Mouse (Mus musculus): ENCODE results near the gene Farp1. TPM values are rescaled to one million over a fixed set of nuclear protein-coding genes. Genes with fewer than 3 reads are reported as not detected.
A peak's percentile ranks its signal among the peaks of the same experiment; 100 is the strongest.

Gene Farp1
- polyA plus RNA-seq, 1 experiment from 2014 or later = 36.8 TPM

- no peak overlapping the region for H3K9ac ChIP-seq
- TF ChIP-seq CTCF (IDR thresholded peaks at IDR 0.05; ENCODE audit: low read depth) = no peak
- no peak overlapping the region for H3K4me3 ChIP-seq (ENCODE audit: low read depth, low read length)
- H3K27me3 ChIP-seq (ENCODE audit: insufficient read depth, low read length) = no peaks in the 10 kb centered on the region
- peaks cover 46% of the 10 kb centered on the region for H3K4me1 ChIP-seq (ENCODE audit: insufficient read depth)
- no peak overlapping the region for H3K27ac ChIP-seq (ENCODE audit: low read depth)
- no peak for ATAC-seq (ENCODE audit: insufficient read depth)
- no peak for DNase-seq
- H3K9me3 ChIP-seq (ENCODE audit: low read depth, low read length) = no peaks in the 10 kb centered on the region
- H3K4me2 ChIP-seq = no peak overlapping the region
- 98% methylated on average over 5 of the region's 5 CpGs for WGBS
- no peaks in the 10 kb centered on the region for H3K36me3 ChIP-seq (ENCODE audit: insufficient read depth)
These were observed 22.8 kb downstream of the Farp1 start for GRCm38 (mm10) chr14:121057750-121058149.

GRCm38 (mm10) chr14:121058481-121058880 is 23.5 kb downstream of the Farp1 start:
- DNase-seq (no peak), ATAC-seq (ENCODE audit: insufficient read depth) (no peak)
- Histone ChIP-seq H3K36me3 (ENCODE audit: insufficient read depth) (no peaks in the 10 kb centered on the region), H3K27ac (ENCODE audit: low read depth) (no peak overlapping the region), H3K27me3 (ENCODE audit: insufficient read depth, low read length) (no peaks in the 10 kb centered on the region), H3K4me3 (ENCODE audit: low read depth, low read length) (no peak overlapping the region), H3K9me3 (ENCODE audit: low read depth, low read length) (no peaks in the 10 kb centered on the region), H3K4me1 (ENCODE audit: insufficient read depth) (peaks cover 43% of the 10 kb centered on the region), H3K9ac (no peak overlapping the region), H3K4me2 (no peak overlapping the region)
- TF ChIP-seq CTCF (IDR thresholded peaks at IDR 0.05; ENCODE audit: low read depth) = no peak
- 100% methylated on average over 1 of the region's 1 CpGs for WGBS

GRCm38 (mm10) chr14:121059266-121059665 is 24.3 kb downstream of the Farp1 start:
- 61% methylated on average over 10 of the region's 10 CpGs for WGBS
- Histone ChIP-seq H3K4me1 (ENCODE audit: insufficient read depth) (peaks cover 37% of the 10 kb centered on the region), H3K27ac (ENCODE audit: low read depth) (no peak overlapping the region), H3K9ac (no peak overlapping the region), H3K36me3 (ENCODE audit: insufficient read depth) (no peaks in the 10 kb centered on the region), H3K27me3 (ENCODE audit: insufficient read depth, low read length) (no peaks in the 10 kb centered on the region), H3K4me3 (ENCODE audit: low read depth, low read length) (no peak overlapping the region), H3K9me3 (ENCODE audit: low read depth, low read length) (no peaks in the 10 kb centered on the region), H3K4me2 (no peak overlapping the region)
- no peak for ATAC-seq (ENCODE audit: insufficient read depth)
- TF ChIP-seq CTCF (IDR thresholded peaks at IDR 0.05; ENCODE audit: low read depth) = no peak
- DNase-seq = peak; percentile 49

- Histone ChIP-seq H3K27ac (ENCODE audit: low read depth) (no peak overlapping the region), H3K36me3 (ENCODE audit: insufficient read depth) (peaks cover 3% of the 10 kb centered on the region; the same call in 1 of the 2 replicates), H3K4me1 (ENCODE audit: insufficient read depth) (peaks cover 38% of the 10 kb centered on the region), H3K9ac (no peak overlapping the region), H3K27me3 (ENCODE audit: insufficient read depth, low read length) (no peaks in the 10 kb centered on the region), H3K4me3 (ENCODE audit: low read depth, low read length) (no peak overlapping the region), H3K9me3 (ENCODE audit: low read depth, low read length) (no peaks in the 10 kb centered on the region), H3K4me2 (no peak overlapping the region)
- ATAC-seq (ENCODE audit: insufficient read depth) (no peak), DNase-seq (no peak)
- TF ChIP-seq CTCF (IDR thresholded peaks at IDR 0.05; ENCODE audit: low read depth) = no peak
- 56% methylated on average over 11 of the region's 11 CpGs for WGBS
These were observed 25.5 kb downstream of the Farp1 start for GRCm38 (mm10) chr14:121060484-121060883.

GRCm38 (mm10) chr14:121061686-121062085 is 26.7 kb downstream of the Farp1 start:
- peak overlapping the region; percentile 71 for H3K27ac ChIP-seq (ENCODE audit: low read depth)
- 52% methylated on average over 4 of the region's 4 CpGs for WGBS
- TF ChIP-seq CTCF (IDR thresholded peaks at IDR 0.05; ENCODE audit: low read depth) = no peak
- peaks cover 10% of the 10 kb centered on the region; the same call in 1 of the 2 replicates for H3K36me3 ChIP-seq (ENCODE audit: insufficient read depth)
- H3K9ac ChIP-seq = no peak overlapping the region
- DNase-seq (peak; percentile 27), ATAC-seq (ENCODE audit: insufficient read depth) (peak; percentile 8; the same call in 1 of the 2 replicates)
- no peaks in the 10 kb centered on the region for H3K27me3 ChIP-seq (ENCODE audit: insufficient read depth, low read length)
- H3K9me3 ChIP-seq (ENCODE audit: low read depth, low read length) = peaks cover 3% of the 10 kb centered on the region; the same call in 1 of the 2 replicates
- no peak overlapping the region for H3K4me3 ChIP-seq (ENCODE audit: low read depth, low read length)
- H3K4me1 ChIP-seq (ENCODE audit: insufficient read depth) = peaks cover 38% of the 10 kb centered on the region
- H3K4me2 ChIP-seq = peak overlapping the region; percentile 43; the same call in 1 of the 2 replicates

GRCm38 (mm10) chr14:121062238-121063082 is 27.5 kb downstream of the Farp1 start:
- Histone ChIP-seq H3K9me3 (ENCODE audit: low read depth, low read length) (peaks cover 3% of the 10 kb centered on the region; the same call in 1 of the 2 replicates), H3K27ac (ENCODE audit: low read depth) (peak overlapping the region; percentile 71), H3K4me2 (peak overlapping the region; percentile 43), H3K4me3 (ENCODE audit: low read depth, low read length) (no peak overlapping the region), H3K9ac (peak overlapping the region; percentile 20; the same call in 1 of the 2 replicates), H3K27me3 (ENCODE audit: insufficient read depth, low read length) (no peaks in the 10 kb centered on the region), H3K4me1 (ENCODE audit: insufficient read depth) (peaks cover 38% of the 10 kb centered on the region), H3K36me3 (ENCODE audit: insufficient read depth) (peaks cover 10% of the 10 kb centered on the region; the same call in 1 of the 2 replicates)
- ATAC-seq (ENCODE audit: insufficient read depth) (peak; percentile 93), DNase-seq (peak; percentile 92)
- no peak for TF ChIP-seq CTCF (IDR thresholded peaks at IDR 0.05; ENCODE audit: low read depth)
- 13% methylated on average over 14 of the region's 14 CpGs for WGBS

- H3K27me3 ChIP-seq (ENCODE audit: insufficient read depth, low read length) = no peaks in the 10 kb centered on the region
- H3K9me3 ChIP-seq (ENCODE audit: low read depth, low read length) = peaks cover 3% of the 10 kb centered on the region; the same call in 1 of the 2 replicates
- ATAC-seq (ENCODE audit: insufficient read depth) (no peak), DNase-seq (no peak)
- no peak overlapping the region for H3K4me2 ChIP-seq
- peaks cover 10% of the 10 kb centered on the region; the same call in 1 of the 2 replicates for H3K36me3 ChIP-seq (ENCODE audit: insufficient read depth)
- no peak overlapping the region for H3K27ac ChIP-seq (ENCODE audit: low read depth)
- no peak overlapping the region for H3K4me3 ChIP-seq (ENCODE audit: low read depth, low read length)
- TF ChIP-seq CTCF (IDR thresholded peaks at IDR 0.05; ENCODE audit: low read depth) = no peak
- 35% methylated on average over 1 of the region's 1 CpGs for WGBS
- H3K4me1 ChIP-seq (ENCODE audit: insufficient read depth) = peaks cover 33% of the 10 kb centered on the region
- no peak overlapping the region for H3K9ac ChIP-seq
These were observed 29.7 kb downstream of the Farp1 start for GRCm38 (mm10) chr14:121064726-121065125.

Data from lung, embryonic 14.5 days (tissue).